Mouse (Mus musculus) thymus, adult 2 months (tissue): ENCODE measurements around the gene Nr1d1.

ENCODE experiments used
- CTCF ChIP-seq: fragments of 200-500 bp; IDR thresholded peaks from 2 replicates; pipeline ENCODE4 v1.5.1; 2012; ENCODE audit warnings: mild to moderate bottlenecking, control low read depth, low read length, moderate library complexity, borderline replicate concordance; ENCODE audit not compliant: control insufficient read depth, poor library complexity, insufficient read depth; ENCODE audit errors: extremely low read depth
- POLR2A ChIP-seq: fragments of 200-500 bp; IDR thresholded peaks from 2 replicates; pipeline ENCODE4 v1.6.1; 2012; ENCODE audit warnings: mild to moderate bottlenecking, low read length, control low read depth, moderate library complexity; ENCODE audit not compliant: control insufficient read depth, poor library complexity, insufficient read depth; ENCODE audit errors: extremely low read depth

DNA sequence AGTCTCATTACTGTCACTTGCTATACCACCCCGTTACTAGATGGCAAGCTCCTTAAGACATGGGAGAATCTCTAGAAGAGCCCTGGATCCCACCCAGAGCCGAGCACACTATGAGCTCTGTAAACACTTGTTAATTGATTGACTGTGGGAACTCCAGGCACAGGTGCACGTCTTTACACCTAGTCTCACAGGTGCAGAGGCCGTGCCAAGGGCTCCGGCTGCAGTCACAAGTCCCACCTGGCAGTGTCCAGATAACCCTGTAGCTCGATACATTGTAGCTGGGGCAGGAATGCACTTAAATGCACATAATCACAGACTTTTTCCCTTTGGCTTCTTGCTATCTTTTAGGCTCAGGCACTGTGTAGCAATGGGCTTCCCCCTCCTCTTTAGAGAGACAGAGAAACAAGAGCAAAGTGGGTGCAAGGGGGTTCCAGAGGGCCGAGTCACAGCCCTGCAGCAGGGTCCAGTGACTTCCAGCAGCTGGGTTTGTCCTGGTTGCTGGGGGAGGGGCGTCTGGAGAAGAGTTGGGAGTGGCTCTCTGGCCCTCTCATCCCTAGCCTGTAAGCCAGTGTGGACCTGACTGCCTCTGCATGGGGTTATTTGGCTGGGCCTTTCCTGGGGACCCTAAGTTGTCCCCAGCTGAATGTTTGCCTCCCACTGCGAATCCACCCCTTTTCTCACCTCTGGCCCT is 31.3 kb downstream of the Nr1d1 start:
- TF ChIP-seq CTCF = no peak
- TF ChIP-seq POLR2A = no peak
